Mouse (Mus musculus) liver, adult 2 months (tissue): ENCODE measurements around the gene Gm21767. TPM values are rescaled to one million over a fixed set of nuclear protein-coding genes. Genes with fewer than 3 reads are reported as not detected.
"Not testable (repeated sequence)": the region's sequence is repeated elsewhere in the genome, so short reads cannot be mapped to it uniquely, and the experiment has no call there.

Source experiments
- DNase-seq: peaks from one replicate; pipeline ENCODE4 v3.0.0-alpha.2; 2011; ENCODE audit warnings: low read depth, low spot score; ENCODE audit errors: extremely low read depth
- H3K27ac ChIP-seq: fragments of 200-500 bp; replicated peaks from 2 replicates; pipeline ENCODE4 v1.5.1; 2012; ENCODE audit warnings: low read depth, mild to moderate bottlenecking, control low read depth, inconsistent platforms, low read length; ENCODE audit not compliant: insufficient read depth
- H3K27me3 ChIP-seq: fragments of 200-500 bp; 2 replicates; pipeline ENCODE4 v1.6.1; 2012; ENCODE audit warnings: mild to moderate bottlenecking, moderate library complexity, low read length, inconsistent platforms; ENCODE audit not compliant: control insufficient read depth, insufficient read depth
- H3K36me3 ChIP-seq: fragments of 200-500 bp; 2 replicates; pipeline ENCODE4 v1.6.1; 2012; ENCODE audit warnings: low read length, inconsistent platforms; ENCODE audit not compliant: control insufficient read depth, insufficient read depth
- H3K4me1 ChIP-seq: fragments of 200-500 bp; 2 replicates; pipeline ENCODE4 v1.6.1; 2011; ENCODE audit warnings: low read length; ENCODE audit not compliant: control insufficient read depth, insufficient read depth
- H3K4me3 ChIP-seq: fragments of 200-500 bp; 2 replicates; pipeline ENCODE4 v1.5.1; 2011; ENCODE audit warnings: low read depth, mild to moderate bottlenecking, control low read depth, low read length, moderate library complexity; ENCODE audit not compliant: insufficient read depth
- H3K79me2 ChIP-seq: fragments of 200-500 bp; 2 replicates; pipeline ENCODE4 v1.6.1; 2012; ENCODE audit warnings: inconsistent platforms, mild to moderate bottlenecking, low read length, moderate library complexity; ENCODE audit not compliant: control insufficient read depth, insufficient read depth
- H3K9ac ChIP-seq: fragments of 200-500 bp; 2 replicates; pipeline ENCODE4 v1.6.1; 2012; ENCODE audit warnings: low read depth, mild to moderate bottlenecking, control low read depth, inconsistent platforms, low read length
- whole genome bisulfite sequencing: fragments of 180-500 bp; shearing (Covaris S2); methylation state at CpG from one replicate; pipeline ENCODE4 v1.1.7; 2018; 5-methylcytosine and 5-hydroxymethylcytosine counted together
- polyA plus RNA-seq: library from polyadenylated mRNA; depleted of rRNA; stranded (reverse); fragments of >200 nt; gene quantifications from 2 replicates; pipeline ENCODE4 v1.2.3, GENCODE M21; 2012; rRNA removed
- total RNA-seq: library from RNA; depleted of rRNA; stranded (reverse); fragments of >200 nt; gene quantifications from 2 replicates; pipeline ENCODE4 v1.2.3, GENCODE M21; 2014; rRNA removed

Gm21767 gene
- total RNA-seq (not detected in 2 replicates), polyA plus RNA-seq (not detected in 2 replicates)

DNA sequence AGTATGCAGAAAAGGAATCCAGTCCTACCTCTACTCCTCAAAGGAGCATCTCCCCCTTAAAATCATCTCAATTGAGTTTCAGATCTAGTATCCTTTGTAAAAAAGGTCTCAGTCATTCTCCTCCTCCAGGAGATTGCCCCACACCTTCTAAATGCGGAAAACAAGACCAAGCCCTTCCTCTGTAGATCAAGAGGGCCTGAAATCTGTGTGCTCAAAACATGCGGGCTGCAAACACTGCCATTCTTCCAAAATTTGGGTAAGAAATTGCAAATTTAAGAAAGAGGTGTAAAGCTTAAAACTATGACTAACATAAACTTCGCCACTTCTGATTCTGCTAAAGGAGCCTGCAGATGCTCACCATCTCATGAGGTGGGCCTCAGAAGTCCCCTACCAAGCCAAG is at the start of gene Gm21767:
Gene Gm21767, plus strand, starts transcription at position 301 of the 400 bp plus-strand sequence.
- no CpG with 5 or more reads among the region's 3 CpGs for WGBS
- not testable (repeated sequence) for H3K4me3 ChIP-seq, H3K27me3 ChIP-seq, H3K27ac ChIP-seq, H3K4me1 ChIP-seq, DNase-seq, H3K79me2 ChIP-seq, H3K9ac ChIP-seq, H3K36me3 ChIP-seq
